Mouse (Mus musculus) 416B (cell line): ENCODE measurements around the gene Gabpb2.

Experiments used
- DNase-seq: peaks from one replicate; pipeline ENCODE4 v3.0.0; 2011; ENCODE audit warnings: low read depth

Gabpb2 gene

DNA sequence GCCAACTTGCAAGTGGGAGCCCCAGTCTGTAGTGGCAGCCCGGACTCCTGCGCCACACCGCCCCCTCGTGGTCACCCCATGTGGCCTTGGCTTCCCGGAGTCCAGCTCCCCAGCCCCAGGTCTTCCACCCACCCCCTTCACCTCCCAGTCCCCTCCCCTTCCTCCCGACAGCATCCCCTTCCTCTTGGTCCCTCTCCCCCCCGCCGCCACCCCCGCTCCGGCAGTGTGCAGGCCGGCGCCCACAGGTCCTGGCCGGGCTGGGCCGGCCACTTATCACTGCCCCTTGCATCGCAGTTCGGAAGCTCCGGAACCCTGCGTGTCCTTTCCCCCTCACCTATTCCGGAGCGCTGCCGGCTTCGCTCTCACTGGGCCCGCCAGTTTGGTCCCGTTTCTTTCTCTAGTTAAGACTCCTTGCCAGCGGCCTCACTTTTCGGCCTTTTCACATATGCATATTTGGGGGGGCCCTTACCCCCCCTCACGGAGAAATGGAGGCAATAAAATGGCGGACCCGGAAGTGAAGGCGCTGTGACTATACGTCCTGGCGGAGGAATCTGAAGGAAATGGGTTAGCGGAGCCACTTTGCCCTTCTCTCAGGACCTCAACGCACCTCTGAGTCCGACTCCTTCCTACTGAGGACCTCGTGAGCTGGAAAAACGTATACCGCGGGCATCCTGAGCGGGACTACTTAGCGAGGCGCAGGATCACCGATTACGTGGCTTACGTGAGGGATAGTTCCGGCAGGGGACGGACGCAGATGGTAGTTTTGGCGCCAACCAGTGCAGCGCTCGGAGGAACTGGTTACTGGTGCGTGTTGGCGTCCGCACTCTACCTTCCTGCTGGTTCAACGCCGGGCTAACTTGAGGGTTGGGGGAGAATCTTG lies at the start of gene Gabpb2:
Gene Gabpb2, minus strand, starts transcription at position 662 of the 880 bp plus-strand sequence.
- DNase-seq, result peak; percentile 98

DNA sequence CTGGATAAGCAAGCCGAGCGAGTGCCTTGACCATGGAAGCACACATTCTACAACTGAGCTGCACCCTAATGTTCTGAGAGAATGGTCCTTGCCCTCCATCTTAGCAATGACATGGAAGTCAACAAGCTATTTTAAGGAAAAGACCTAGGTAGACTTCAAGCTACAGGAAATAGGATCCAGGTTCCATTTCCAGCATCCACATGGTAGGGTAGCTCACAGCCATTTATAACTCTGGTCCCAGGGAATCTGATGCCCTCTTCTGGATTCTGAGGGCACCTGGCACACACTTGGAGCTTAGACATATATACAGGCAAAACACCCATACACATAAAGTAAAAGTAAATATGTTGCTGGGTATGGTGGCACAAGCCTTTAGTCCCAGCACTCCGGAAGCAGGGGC lies 48.3 kb upstream of the Gabpb2 start:
- no peak for DNase-seq

DNA sequence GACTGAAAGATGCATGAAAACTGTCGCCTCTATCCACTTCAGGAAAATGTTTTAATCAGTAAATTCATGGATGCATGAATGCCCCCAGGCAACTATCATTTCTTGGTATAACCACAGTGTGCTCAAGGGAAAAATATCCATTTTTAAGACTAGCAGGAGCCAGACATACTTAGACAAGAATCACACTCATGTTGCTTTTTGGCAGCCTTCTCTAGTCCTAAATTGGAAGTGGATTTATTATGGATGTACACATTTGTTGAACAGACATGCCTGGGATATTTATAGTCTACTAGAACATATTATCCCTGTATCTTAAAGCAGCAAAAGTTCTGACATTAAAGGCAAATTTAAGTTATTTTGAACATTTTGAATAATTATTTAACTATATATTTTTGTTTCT lies 47.0 kb upstream of the Gabpb2 start:
- no peak for DNase-seq

DNA sequence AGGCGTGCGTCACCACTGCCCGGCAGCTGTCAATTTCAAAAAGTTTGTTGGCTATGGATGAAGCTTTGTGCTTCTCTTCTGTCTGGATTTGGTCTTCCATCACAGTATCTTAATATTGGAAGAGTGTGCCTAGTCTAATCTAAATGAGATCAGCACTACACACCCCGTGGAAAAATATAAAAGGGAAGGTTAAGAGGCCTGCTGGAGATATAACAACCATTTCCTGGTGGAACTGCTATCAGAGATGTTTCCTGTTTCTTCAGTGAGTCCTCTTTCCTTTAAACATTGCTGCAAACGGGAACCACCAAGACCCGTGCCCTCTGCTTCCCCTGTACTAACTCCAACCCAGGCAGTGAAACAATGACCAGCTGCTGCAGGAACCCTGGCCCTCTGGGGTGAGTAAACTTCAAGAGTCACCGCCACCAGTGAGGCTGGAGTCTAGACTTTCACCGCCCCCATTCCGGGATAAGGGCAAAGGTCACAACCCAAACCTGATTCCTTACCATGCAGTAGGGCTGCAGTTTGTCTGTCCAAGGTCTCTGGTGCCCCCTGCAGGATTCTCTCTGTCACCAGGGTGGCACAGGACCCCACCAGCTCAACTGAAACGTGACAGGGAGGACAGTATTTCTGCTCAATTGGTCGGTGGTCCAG lies 45.5 kb upstream of the Gabpb2 start:
- DNase-seq, result peak; percentile 77

DNA sequence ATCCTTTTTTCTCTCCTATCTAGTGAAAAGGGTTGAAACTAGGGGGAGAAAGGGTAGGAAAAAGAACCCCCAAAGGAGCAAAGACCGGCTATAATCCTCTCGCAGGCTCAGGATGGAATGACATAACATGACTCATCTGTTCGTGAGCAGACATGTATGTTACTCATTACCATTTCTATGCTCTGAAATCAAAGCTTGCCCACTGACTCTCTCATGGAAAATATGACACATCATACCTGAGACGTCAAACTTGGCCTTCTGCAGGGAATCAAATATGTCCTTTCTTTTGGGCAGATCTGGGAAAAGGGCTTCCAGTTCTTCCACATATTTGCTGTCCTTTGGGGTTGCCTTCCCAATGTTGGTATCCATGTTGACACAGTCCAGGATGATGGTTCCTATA lies 44.3 kb upstream of the Gabpb2 start:
- DNase-seq, result no peak

DNA sequence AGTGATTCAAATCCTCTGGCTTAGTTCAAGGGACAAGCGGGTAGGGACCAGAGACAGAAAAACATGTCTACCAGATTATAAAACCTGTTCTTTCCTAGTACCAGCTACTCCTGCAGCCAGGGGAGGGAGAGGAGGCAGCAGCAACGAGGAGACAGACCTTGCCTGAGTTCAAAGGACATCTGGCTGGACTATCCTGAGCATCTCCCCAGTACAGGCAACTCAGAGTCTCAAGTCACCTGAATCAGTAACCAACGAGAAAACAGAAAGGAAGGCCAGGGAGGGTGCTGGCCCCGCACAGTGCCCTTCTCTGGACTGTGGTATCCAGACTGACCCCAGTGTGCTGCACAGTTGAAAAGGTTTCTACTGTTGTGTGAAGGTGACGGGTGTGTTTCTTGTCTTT lies 39.2 kb upstream of the Gabpb2 start:
- no peak for DNase-seq

DNA sequence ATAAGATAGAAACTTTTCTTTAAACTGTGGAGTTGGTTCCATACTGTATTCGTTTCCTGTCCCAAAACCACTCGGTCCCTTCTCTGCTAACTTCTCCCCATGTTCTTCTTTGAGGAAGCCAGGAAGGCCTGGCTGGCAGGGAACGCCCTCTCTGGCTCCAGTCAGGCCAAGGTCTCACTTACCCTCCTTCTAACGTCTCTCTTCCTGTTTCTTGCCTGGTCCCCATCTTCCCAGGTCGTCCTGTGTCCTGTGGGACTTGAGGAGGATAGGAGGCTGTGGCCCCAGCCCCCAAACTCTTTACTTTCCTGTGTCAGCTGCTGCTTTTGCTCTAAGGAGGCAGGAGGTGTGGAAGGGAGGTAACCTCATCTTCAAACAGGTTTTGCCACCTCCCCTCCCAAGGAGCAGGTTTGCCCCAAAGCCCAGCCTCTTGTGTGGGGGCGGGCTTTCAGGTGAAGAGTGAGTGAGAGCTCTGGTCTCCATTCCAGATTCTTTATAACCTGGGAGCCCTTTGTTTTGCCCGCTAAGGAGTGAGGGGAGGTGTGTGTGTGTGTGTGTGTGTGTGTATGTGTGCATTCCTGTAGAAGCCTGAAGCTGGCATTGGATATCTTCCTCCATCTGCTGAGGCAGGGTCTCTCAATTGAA lies 33.2 kb upstream of the Gabpb2 start, which contains the start of gene Bnipl:
Gene Bnipl, minus strand, starts transcription at position 411 of the 642 bp plus-strand sequence.
- no peak for DNase-seq

DNA sequence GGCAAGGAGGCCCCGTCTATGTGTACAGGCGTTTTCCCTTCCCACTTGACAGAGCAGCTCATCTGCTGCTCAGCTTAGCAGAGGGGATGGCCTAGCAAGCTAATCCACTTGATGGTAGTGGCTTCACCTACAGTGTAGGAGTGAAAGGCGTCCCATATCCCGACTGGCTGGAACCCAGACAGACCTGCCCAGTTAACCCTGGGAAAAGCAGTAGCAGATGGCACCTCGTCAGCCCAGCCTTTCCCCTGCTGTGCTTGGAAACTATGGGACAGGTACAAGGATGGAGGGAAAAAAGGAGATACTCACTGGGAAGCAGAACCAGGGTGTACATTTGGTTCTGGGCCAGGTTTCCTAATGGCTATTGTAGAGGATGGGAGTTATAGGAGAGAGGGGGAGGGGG lies 32.6 kb upstream of the Gabpb2 start:
- no peak for DNase-seq

DNA sequence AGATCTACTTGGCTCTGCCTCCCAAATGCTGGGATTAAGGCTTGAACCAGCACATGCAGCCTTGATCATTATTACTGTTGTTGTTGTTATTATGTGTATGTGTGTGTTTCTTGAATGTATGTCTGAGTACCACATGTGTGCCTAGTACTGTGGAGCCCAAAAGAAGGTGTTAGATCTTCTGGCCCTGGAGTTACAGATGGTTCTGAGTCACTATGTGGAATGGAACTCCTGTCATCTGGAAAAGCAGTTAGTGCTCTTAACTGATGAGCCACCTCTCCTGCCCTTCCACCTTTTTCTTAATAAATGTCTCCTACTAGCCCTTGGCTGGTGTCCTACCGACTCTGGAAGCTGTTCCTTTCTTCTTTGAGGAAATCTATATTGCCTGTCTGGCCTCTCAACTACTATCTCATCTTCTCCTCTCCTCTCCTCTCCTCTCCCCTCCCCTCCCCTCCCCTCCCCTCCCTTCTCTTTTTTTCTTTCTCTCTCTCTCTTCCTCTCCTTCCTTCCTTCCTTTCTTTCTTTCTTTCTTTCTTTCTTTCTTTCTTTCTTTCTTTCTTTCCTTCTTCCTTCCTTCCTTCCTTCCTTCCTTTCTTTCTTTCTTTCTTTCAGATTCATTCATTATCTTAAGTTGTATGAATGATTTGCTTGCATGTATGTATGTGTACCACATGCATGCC lies 30.1 kb upstream of the Gabpb2 start:
- no peak for DNase-seq

DNA sequence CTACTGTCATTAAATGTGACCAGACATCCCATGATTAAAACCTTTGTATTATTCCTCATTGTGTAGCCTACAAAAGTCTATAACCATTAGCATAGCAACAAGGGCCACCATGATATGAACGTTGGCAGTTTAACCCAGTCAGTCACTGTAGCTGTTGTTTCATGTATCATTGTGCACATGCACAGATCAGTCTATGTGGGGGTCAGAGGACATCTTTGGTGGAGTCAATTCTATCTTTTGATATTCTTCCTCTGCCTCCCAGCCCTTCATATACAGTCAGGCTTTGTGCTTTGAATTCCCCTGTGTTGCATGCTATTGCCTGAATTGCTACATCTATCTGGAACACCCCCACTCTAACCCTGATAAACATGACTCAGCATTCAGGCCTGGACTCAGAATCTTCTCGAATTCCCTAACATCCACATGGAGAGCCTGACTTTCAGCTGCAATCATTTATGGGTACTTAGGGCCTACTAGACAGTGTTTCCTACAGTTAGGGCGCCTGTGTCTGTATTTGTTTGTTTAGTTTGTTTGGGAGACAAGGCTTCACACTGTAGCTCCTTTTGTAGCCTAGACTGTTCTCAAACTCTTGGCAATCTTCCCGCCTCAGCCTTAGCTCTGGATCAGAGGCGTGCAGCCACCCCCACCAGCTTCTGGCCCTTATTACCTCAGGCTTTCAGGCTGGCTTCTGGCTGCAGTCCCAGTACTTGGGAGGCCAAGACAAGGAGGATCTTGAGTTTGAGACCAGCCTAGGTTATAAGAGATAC lies 28.9 kb upstream of the Gabpb2 start:
- peak; percentile 29 for DNase-seq

DNA sequence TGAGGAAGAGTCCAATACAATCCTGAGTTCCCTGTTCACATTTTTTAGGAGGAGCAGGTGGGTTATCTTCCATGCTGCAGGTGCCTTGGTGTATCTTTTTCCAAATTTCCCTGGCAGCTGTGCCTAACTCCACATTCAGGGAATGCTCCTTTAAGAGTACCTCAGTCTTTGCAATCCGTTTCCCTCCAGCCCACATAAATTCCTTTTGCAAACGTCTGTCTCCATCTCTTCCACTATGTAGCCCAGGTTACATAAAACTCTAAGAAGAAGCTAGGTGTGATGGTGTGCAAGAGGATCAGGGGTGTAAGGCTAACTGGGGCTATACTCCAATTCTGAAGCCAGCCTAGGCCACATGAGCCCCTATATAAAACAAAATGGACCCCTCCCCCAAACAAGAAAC lies 25.4 kb upstream of the Gabpb2 start:
- no peak for DNase-seq

DNA sequence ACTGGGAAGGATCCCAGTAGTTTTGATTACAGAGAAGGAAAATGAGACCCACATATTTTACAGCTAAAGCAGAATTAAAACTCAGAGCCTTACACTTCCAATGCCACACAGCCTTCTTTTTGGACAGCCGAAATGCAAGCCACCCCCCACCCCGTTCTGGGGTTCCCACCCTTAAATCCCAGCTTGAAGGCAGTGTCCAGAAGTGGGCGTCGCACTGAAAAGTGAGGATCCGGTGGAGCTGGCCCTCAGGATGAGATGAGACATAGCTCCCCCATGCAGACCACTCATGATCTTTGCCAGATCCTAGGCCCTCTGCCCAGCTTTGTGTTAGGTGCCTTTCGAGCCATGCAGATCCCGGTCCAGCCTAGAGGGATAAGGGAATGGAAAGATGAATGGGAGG lies 23.8 kb upstream of the Gabpb2 start, which contains the start of gene Gm128:
Gene Gm128, minus strand, starts transcription at position 101 of the 400 bp plus-strand sequence.
- DNase-seq, result no peak

DNA sequence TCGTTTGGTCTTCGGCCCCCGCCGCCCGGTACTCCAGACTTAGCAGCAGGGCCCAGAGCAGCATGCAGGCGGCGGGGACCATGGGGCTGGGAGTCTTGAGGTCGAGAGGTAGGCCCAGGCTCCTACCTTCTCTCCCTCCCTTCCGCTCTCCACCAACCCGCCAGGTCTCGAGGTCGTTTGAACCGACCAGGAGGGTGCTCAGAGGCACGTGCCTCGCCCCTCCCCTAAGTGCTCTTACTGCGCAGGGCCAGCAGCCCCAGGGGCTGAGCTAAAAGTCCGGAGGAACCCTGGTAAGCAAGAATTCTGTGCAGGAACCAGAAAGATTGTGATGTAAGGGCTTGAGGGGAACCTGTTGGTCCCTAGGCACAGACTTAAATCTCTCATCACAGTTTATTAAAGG lies 23.2 kb upstream of the Gabpb2 start:
- no peak for DNase-seq

DNA sequence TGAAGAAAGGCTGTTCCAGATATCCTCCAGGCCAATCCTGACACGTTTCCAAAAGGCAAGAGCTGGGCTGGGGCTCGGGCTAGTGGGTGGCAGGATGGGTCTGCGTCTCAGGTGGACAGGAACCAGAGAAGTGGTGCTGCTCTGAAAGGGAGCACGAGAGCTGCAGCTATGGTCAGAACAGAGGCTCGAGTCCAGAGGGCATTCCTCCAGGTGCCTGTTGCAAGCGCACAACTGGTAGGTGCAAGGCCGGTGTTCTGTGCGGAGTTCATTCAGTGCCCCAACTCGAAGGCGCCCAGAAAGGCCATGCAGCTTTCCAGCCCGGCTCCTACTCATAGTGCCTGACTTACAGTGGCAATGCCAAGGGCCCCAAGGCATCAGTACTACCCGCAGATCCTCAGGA lies 22.3 kb upstream of the Gabpb2 start:
- no peak for DNase-seq

DNA sequence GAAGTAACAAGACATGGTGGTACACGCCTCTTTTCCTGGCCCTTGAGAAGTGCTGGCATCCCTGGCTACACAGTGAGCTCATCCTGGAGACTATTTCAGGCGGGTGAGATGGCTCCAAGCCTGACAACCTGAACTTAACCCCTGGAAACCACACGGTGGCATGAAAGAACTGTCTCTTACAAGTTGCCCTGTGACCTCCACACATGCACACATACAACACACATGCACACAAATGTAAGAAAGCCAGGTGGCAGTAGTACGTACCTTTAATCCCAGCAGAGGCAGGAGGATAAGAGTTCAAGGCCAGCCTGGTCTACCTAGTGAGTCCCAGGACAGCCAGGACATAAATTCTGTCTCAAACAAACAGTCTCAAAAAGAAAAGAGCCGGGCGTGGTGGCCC lies 21.3 kb upstream of the Gabpb2 start:
- DNase-seq, result peak; percentile 44

DNA sequence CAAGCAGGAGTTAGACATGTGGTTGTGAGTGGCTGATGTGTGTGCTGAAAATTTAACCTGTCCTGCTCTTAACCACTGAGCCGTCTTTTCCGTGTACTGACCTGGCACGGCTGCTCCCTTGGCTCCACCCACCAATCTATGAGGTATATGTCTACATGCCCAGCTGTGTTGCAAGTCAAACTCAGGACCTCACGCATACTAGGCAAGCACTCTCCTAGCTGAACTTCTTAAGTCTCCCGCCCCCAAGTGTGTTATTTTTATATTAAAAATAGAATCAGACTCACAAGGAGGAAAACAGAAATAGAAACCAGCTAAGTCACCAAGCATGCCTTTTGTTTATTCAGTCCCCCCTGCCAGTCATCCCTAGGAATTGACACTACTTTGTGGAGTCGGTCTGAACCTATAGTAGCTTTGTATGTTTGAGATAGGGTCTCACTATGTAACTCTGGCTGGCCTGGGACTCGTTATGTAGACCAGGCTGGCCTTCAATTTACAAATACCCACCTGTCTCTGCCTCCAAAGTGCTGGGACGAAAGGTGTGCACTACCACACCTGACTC lies 19.9 kb upstream of the Gabpb2 start:
- DNase-seq, result no peak

DNA sequence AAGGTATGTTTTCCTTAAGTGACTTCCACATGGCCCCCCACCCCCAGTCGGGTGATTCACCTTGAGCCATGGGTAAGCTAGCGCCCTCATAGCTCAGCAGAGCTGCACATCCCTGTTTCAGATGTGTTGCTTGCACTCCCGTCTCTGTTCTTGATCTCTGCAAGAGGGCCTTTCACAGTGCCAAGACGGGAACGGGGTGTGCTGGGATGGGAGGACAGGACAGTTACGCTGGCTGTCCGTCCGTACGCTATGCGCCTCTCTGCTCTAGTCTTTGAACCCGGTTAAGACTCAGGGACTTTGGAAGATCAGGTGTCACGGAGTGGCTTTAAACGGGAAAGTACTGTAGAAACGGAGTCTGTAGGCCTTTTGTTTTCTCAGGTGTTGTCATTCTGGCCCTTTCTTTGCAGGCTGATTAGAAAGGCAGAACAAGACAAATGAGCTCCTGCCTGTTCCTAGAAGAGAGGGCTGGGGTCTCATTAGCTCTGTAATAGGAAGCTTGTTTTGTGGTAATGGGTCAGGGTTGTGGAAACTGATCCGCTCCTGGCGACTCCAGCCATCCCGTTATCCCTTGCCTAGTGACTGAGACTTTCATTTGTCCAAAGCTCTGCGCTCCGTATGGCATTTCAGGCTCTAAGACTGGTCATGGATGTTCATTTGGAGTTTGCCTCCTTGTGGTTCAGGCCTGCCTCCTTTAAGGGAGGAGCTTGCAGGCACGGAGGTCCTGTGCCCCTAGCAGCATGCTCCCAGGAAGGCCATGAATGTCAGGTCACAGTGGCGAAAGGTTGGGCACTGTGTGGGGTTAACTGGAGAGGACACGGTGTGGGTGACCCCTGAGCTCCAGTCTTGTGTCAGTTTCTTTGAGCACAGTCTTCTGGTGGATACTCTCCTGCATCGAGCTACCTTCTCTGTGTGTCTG lies 17.9 kb upstream of the Gabpb2 start:
- no peak for DNase-seq

DNA sequence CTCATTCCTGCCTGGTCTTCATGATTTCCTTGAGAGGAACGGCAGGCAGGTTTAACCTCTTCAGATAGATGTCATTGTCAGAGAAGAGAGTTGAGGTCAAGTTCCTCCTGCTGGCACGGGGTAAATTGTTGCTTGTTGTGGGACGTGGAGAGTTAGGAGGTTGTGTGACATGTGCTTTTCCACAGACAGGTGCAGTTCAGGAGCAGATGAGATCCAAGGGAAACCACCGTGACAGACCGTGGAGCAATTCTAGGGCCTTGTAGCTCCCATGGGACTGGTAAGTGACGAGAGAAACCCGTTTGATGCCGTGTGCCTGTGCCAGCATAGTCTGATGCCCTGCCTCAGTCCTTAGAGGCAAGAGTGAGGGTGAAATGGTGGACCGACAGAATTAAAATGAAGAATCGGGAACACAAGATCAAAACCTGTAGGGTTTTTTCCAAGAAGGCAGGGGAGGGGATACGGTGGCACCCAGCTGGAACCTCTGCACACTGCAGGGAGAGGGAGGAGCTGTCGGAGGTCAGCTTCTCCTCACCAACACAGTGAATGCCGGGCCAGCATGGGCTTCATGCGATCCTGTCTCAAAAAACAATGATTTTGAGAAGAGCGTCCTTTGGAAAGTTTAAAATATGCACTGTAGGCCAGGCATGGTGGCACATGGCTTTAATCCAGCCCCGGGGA lies 15.7 kb upstream of the Gabpb2 start:
- no peak for DNase-seq

DNA sequence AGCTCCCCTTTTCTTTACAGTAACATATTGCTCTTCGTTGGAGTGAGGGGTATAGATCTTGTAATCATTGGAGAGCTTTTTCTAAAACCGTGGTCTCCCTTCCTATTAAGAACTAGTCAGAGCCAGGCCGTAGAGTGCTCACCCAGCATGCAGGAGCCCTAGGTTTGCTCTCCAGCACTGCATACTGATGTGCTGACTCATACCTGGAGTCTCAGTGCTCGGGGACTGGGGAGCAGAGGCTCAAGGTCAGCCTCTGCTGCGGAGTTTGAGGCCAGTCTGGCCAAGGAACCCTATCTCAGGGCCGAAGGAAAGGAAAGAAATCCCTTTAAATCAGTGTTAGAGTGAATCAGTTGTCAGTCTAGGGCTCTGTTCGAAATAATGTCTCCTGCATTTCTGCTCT lies 15.1 kb upstream of the Gabpb2 start:
- DNase-seq, result peak; percentile 59
